Mouse (Mus musculus) liver, embryonic 14.5 days (tissue): ENCODE data around the gene Cma1.

Experiments used
- CTCF ChIP-seq: IDR thresholded peaks from 2 replicates; pipeline ENCODE4 v1.5.1; 2016; ENCODE audit warnings: antibody characterized with exemption, low read depth, control low read depth
- EP300 ChIP-seq: IDR thresholded peaks from 2 replicates; pipeline ENCODE4 v1.6.1; 2016; ENCODE audit warnings: antibody characterized with exemption, low read depth

DNA sequence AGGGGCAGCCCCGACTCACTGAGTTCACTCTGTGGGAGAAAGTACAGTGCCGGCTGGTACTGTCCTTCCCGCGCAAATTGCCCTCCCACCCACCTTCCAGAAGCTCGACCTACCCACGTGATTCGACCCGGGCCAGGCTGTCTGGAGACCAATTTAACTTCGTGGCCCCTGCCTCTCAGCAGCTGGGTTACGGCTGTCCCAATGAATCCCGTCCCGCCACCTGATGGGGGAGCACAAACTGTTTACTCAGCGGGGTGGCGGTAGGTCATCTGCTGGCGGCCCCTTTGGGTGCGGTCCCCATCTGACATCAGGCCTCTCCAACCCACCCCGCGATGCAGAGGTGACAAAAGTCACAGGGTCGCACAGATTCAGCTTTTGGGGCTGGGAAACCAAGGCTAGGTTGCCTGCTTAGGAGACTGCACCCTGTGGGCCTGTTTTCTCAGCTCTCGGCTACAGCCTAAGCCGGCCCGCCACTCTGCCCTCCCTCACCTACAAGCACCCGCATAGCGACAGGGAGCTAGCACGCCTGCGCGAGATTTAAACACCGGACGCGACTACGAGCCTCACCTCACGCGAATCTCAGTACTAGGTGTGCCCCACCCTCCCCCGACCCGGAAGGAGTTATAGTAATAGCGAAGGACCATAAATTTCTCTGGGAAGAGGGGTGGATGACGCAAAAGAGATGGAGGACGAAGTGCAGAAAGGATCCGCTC lies 44.6 kb downstream of the Cma1 start, which contains the start of gene Sdr39u1:
- TF ChIP-seq CTCF (no peak; the same call in 1 of the 2 replicates), EP300 (no peak)
